Mouse (Mus musculus) MEL (cell line): Measurements from ENCODE around the gene Zfp493.

Experiments used
- ELF1 ChIP-seq: IDR thresholded peaks from 2 replicates; pipeline ENCODE4 v1.6.1; 2014; ENCODE audit warnings: low read depth, mild to moderate bottlenecking, inconsistent platforms, low read length, improper control_type of control experiment, moderate library complexity
- MAX ChIP-seq: IDR thresholded peaks from 2 replicates; pipeline ENCODE4 v1.6.1; 2011; ENCODE audit warnings: low read length, improper control_type of control experiment

GRCm38 (mm10) chr13:67779265-67780221, at the start of gene Zfp493:
- TF ChIP-seq ELF1 (no peak), MAX (no peak)
